Mouse (Mus musculus) heart, embryonic 16.5 days (tissue): ENCODE results near the gene Clint1. TPM values are rescaled to one million over a fixed set of nuclear protein-coding genes. Genes with fewer than 3 reads are reported as not detected.

Source experiments
- microRNA-seq: library from miRNA; unstranded; fragments of <30 nt; microRNA quantifications from one replicate; pipeline ENCODE4, GENCODE M21; 2017
- polyA plus RNA-seq: library from polyadenylated mRNA; unstranded; fragments of >200 nt; fragmentation: Nextera tagmentation; extraction: Ambion mirVana; gene quantifications from 2 replicates; pipeline ENCODE4 v1.2.1, GENCODE M21; 2015

Clint1 gene
- polyA plus RNA-seq, 1 experiment from 2014 or later: 56.4 TPM

Small RNAs within 50 kb of the gene (microRNA-seq; reads per million reads assigned to microRNA genes)
- not detected for gene Gm22751

Other genes starting within 250 kb of the Clint1 start
- gene Lsm11, start 92.9 kb downstream of the Clint1 start, polyA plus RNA-seq: 5.6 and 6.1 TPM in 2 replicates
- 7.4 and 8.2 TPM in 2 replicates for gene Thg1l, start 103.4 kb downstream of the Clint1 start, polyA plus RNA-seq
- gene Sox30, start 128.3 kb downstream of the Clint1 start, polyA plus RNA-seq: 0.09 TPM in 1 of 2 replicates, not detected in the other
- 3.0 and 10.7 TPM in 2 replicates for gene Gm12166, start 200.3 kb downstream of the Clint1 start, polyA plus RNA-seq
- gene Adam19, start 203.9 kb downstream of the Clint1 start, polyA plus RNA-seq: 21.3 and 24.4 TPM in 2 replicates